Mouse (Mus musculus): ENCODE results near the gene Bcor.

Gene Bcor

DNA sequence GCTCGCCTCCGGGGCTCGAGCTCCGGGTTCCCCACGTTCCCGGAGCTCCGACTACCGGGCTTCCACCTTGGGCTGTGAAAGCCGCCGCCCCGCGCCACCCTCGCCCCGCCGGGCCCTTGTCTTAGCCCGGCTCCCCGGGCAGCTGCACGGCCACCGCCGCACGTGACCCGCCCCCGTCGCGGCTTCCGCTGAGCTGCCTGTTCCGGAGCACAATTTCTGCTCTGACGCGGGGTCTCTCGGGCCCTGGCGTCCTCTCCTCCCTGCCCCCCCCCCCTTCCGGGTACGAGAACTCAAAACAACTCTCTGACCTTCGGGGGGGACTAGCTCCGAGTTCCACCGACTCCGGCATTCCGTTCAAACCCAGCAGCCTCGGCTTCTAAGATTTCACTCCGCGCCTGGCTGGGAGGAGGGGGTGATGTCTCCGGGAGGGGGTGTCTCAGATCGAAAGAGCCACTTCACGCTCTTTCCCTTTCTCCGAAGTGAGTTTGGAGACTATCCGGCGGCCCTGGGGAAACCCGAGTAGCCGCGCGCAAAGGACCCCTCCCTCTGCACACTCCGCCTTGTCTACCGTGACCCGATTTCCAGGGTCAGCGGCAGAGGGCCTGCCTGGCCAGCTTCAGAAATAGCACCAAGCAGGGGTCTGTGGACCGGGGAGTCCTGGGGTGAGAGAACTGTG lies at the start of gene Bcor:
Gene Bcor, minus strand, starts transcription at position 375 of the 676 bp plus-strand sequence.
- DNase-seq (ENCODE audit: low read depth in 1 of 2, low spot score in 2 of 2): no peak

GRCm38 (mm10) chrX:12202951-12203350 lies 42.8 kb upstream of the Bcor start:
- no peak for DNase-seq (ENCODE audit: low read depth in 1 of 2, low spot score in 2 of 2)

- no peak for DNase-seq (ENCODE audit: low read depth in 1 of 2, low spot score in 2 of 2)
Measured at GRCm38 (mm10) chrX:12201111-12201510, 41.0 kb upstream of the Bcor start.

DNA sequence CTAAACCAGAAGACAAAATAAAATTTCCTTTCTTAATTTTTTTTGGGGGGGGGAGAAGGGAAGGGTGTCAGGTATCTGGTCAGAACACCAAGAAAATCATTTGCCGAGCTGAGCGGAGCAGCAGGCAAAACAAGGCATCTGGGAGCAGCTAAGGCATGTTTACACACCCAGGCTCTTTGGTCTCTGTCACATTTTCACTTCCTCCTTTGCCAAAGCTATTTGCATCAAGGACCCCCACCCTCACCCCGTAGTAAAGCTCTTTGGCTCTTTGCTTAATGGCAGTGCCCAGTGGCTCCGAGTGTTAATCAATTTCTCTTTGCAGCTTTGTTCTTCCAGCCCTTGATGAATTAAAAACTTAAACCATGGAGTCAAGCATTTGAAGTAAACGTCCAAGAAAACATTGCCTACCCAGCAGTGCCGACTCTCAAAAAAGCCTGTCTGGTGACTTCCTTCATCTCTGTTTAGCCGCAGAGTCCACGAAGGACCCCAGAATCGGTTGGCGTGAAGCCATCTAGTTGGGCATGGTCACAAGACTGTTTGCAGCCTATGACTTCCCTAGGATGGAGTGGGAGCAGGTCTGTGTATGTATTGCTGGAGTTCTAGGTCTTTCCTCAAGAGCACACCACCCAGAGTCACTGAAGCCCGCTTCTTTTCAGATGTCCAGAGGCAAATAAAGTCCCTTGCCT lies 35.2 kb upstream of the Bcor start:
- peak in 1 of 2 experiments; percentile 8 for DNase-seq (ENCODE audit: low read depth in 1 of 2, low spot score in 2 of 2)

GRCm38 (mm10) chrX:12192343-12192742 lies 32.2 kb upstream of the Bcor start:
- DNase-seq (ENCODE audit: low read depth in 1 of 2, low spot score in 2 of 2): no peak

GRCm38 (mm10) chrX:12189511-12189910 lies 29.4 kb upstream of the Bcor start:
- DNase-seq (ENCODE audit: low read depth in 1 of 2, low spot score in 2 of 2): no peak

- DNase-seq (ENCODE audit: low read depth in 1 of 2, low spot score in 2 of 2): no peak
Measured at GRCm38 (mm10) chrX:12175198-12175960, 15.2 kb upstream of the Bcor start.

GRCm38 (mm10) chrX:12170128-12170527 lies 10.0 kb upstream of the Bcor start:
- no peak for DNase-seq (ENCODE audit: low read depth in 1 of 2, low spot score in 2 of 2)

- DNase-seq (ENCODE audit: low read depth in 1 of 2, low spot score in 2 of 2): no peak
Measured at GRCm38 (mm10) chrX:12164591-12165529, 4.7 kb upstream of the Bcor start.

- no peak for DNase-seq (ENCODE audit: low read depth in 1 of 2, low spot score in 2 of 2)
Measured at GRCm38 (mm10) chrX:12159534-12159881, 647 bp downstream of the Bcor start.

GRCm38 (mm10) chrX:12158821-12159533 lies 1.2 kb downstream of the Bcor start:
- DNase-seq (ENCODE audit: low read depth in 1 of 2, low spot score in 2 of 2): no peak

- DNase-seq (ENCODE audit: low read depth in 1 of 2, low spot score in 2 of 2): no peak
Measured at GRCm38 (mm10) chrX:12158244-12158820, 1.8 kb downstream of the Bcor start.

GRCm38 (mm10) chrX:12157331-12157930 lies 2.7 kb downstream of the Bcor start:
- DNase-seq (ENCODE audit: low read depth in 1 of 2, low spot score in 2 of 2): no peak

DNA sequence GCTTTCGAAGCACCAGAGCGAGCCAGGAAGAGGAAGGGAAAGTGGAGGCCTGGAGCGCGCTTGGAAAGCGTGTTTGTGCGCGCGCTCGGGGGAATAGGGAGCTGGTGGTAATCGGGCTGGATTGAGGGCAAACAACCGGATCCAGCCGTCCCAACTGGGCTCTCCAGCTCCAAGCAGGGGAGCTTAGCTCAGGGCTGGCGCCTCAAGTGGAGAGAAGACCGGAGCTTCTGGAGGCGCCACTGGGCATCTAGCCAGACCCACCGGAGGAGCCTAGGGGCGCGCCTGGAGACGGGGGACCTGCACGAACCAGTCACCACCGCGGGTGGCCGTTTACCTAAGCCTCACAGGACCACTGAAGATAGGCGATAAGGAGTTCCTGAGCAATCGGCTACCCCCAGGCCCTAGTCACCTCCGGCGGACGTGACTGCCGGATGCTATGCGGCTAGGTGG lies 4.3 kb downstream of the Bcor start:
- no peak for DNase-seq (ENCODE audit: low read depth in 1 of 2, low spot score in 2 of 2)

DNA sequence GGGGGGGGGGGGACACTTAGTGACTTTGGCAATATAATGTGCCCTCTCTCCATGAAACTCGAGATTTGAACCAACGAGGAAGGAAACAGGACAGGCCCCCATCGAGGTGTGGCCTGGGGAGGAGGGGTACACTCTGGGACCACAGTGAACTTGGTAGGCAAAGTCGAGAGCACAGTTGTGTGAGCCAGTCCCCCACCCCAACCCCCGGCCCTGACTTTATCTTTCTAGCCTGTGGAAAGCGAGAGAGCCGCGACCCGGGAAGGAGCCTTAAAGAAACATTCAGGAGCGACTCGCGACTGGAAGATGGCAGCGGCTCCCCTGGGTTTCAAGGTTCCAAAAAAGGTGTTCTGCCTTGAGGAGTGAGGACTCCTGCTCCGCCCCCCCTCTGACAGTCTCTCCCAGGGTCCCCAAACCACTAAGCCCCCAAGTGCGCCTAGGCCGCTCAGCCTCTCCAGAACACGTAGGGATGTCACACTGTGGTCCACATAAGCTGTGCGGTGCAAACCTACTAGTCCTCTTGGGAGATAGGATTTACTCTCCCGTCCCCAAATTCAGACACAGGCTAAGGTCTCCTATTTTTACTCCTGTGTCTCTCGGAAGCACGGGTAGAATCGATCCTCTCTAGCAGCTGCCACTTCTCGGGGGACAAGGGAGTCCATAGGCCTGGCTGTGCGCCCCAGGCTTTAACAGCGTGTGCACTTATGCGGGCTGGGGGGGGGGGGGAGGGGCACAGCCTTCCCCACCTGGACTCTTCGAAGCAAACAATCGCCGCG lies 4.9 kb downstream of the Bcor start:
- no peak for DNase-seq (ENCODE audit: low read depth in 1 of 2, low spot score in 2 of 2)

- no peak for DNase-seq (ENCODE audit: low read depth in 1 of 2, low spot score in 2 of 2)
Measured at GRCm38 (mm10) chrX:12153141-12154095, 6.7 kb downstream of the Bcor start.

DNA sequence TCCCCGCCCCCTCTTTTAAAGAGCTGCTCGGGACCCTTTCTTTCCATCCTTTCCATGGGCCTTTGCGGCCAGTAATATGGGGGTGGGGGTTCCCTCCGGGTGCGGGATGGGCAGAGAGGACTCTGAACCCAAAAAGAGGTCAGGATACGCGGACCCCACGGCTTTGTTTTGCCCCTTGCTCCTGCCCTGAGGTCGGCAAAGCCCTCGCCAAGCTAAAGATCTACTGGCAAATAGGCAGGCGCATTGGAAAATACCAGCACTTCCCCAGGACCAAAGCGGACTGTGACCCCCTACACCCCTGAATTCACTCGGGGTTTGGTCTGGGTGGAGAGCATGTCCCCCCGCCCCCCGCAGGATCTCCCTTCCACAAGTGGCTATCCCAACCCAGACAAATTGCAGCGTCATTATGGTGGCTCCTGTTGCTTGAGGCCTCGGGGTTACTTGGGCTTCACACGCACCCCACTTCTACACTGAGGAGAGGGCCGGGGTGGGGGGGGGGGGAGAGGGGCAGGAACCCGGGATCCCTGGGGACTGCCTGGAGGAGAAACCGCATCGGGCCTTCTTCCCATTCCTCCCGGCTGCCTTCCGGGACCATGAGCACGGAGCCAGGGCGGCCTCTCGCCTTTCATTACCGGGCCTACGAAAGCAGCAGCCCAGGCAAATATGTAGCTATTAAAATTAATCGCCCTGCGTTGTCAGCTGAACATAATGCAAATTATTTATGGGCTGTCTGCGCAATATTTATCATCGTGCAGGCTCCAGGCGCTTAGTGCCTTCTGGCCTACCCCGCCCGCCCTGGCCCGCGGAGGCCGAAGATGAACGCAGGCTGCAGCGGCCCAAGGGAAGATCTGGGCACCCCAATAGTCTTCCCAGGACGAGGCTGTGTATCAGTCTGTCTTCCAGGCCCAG lies 7.9 kb downstream of the Bcor start:
- no peak for DNase-seq (ENCODE audit: low read depth in 1 of 2, low spot score in 2 of 2)
